Mouse (Mus musculus) brain, embryonic 14.5 days (tissue): ENCODE data around the gene Chml.

Experiments used
- CTCF ChIP-seq: fragments of 200-500 bp; IDR thresholded peaks from 2 replicates; pipeline ENCODE4 v1.5.1; 2012; ENCODE audit warnings: inconsistent platforms, mild to moderate bottlenecking, moderate library complexity, borderline replicate concordance; ENCODE audit not compliant: insufficient read depth, insufficient read length; ENCODE audit errors: extremely low read depth
- POLR2A ChIP-seq: fragments of 200-500 bp; IDR thresholded peaks from 2 replicates; pipeline ENCODE4 v1.6.1; 2012; ENCODE audit warnings: mild to moderate bottlenecking, inconsistent platforms, borderline replicate concordance; ENCODE audit not compliant: poor library complexity, insufficient read depth, insufficient read length, severe bottlenecking; ENCODE audit errors: extremely low read depth

- no peak for TF ChIP-seq CTCF
- TF ChIP-seq POLR2A: no peak
These were observed 52.1 kb downstream of the Chml start for GRCm38 (mm10) chr1:175640435-175641150.
